Mouse (Mus musculus): ENCODE results near the gene Nbea. TPM values are rescaled to one million over a fixed set of nuclear protein-coding genes. Genes with fewer than 3 reads are reported as not detected.

Nbea gene
- total RNA-seq, 4 experiments from 2014 or later = 150 to 189 (median 170) TPM

- DNase-seq (ENCODE audit: low spot score in 2 of 2) = no peak
Observed at GRCm38 (mm10) chr3:55754981-55755608, 428.4 kb downstream of the Nbea start.

DNA sequence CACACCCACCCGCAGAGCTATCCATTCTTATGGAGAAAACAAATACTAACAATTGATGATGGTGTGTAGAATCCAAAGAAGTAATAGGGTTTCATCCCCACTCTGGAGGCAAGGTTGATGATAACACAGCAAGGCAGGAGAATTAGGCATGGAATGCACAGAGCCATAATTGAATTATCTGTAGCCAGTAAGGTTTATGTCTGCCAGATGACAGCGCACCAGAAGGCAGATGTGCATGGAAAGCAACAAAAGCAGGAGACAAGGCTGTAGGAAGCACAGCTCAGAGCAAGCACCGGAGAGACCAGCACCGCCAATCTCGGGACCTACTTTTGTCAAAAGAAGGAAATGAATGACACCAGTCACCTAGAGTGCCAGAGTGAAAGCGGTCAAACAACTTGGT is 429.6 kb downstream of the Nbea start:
- no peak for DNase-seq (ENCODE audit: low spot score in 2 of 2)

GRCm38 (mm10) chr3:55752558-55752957 is 430.9 kb downstream of the Nbea start:
- no peak for DNase-seq (ENCODE audit: low spot score in 2 of 2)

GRCm38 (mm10) chr3:55751363-55751762 is 432.1 kb downstream of the Nbea start:
- no peak for DNase-seq (ENCODE audit: low spot score in 2 of 2)

DNA sequence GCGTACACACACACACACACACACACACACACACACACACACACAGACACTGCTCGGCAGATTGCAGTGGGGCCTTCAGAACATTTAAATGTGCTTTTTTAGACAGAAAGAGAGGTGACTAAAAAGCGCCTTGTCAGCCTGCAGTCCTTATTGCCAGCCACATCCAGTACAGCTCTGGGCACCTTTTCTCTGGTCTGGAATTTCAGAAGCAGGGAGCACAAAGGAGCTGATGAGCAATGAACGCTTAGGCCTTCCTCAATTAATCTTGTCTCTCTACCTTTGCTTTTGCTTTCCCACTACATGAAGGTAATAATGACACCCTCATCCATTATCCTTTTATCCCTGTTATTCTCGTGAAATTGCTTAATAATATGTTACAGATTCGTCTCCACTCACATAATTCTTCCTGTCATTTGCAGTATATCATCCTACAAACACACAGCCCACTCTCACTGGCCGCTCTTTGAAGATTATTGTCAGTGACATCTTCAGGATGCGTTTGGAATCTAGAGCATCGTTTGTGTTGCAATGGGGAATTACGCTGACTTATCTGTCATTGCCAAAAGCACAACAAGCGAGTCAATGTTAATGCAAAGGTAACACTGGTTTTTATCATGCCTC is 432.9 kb downstream of the Nbea start:
- no peak for DNase-seq (ENCODE audit: low spot score in 2 of 2)

DNA sequence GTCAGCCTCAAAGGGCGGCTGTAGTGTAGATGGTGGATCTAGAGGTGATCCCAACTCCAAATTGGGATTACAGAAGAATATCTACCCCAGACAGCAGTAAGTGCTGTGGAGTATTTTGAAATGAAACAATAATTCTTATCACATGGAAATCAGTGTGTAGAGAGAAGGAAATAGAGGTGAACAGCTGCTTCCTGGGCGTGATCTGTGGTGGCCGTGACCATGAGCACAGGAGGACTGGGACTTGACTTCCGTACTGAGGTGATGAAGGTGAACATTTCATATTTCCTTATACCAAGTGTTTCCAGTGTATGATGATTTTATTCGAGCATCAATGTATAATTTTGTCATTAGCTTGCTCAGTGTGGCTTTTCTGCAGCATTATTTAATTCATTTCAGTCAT is 439.6 kb downstream of the Nbea start:
- no peak for DNase-seq (ENCODE audit: low spot score in 2 of 2)

DNA sequence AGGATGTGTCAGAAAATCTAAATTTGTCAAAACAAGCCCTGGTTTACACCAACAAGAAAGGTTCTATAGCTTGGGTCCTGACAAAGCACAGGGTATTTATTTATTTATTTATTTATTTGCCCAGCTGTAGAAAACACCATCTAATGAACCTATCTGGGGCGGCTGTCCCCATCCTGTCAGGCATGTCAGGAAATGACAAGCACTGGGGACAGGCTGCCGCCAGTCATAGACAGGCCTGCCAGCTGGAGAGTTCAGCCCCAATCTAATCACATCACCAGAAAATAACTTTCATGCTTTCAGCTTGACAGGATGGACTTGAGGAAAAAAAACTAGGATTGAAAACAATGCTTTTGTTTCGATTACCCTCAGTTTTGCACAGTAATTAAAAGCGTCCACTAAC is 440.8 kb downstream of the Nbea start:
- DNase-seq (ENCODE audit: low spot score in 2 of 2) = no peak

GRCm38 (mm10) chr3:55742218-55742617 is 441.3 kb downstream of the Nbea start:
- DNase-seq (ENCODE audit: low spot score in 2 of 2) = no peak

- no peak for DNase-seq (ENCODE audit: low spot score in 2 of 2)
Observed at GRCm38 (mm10) chr3:55741428-55741827, 442.1 kb downstream of the Nbea start.

DNA sequence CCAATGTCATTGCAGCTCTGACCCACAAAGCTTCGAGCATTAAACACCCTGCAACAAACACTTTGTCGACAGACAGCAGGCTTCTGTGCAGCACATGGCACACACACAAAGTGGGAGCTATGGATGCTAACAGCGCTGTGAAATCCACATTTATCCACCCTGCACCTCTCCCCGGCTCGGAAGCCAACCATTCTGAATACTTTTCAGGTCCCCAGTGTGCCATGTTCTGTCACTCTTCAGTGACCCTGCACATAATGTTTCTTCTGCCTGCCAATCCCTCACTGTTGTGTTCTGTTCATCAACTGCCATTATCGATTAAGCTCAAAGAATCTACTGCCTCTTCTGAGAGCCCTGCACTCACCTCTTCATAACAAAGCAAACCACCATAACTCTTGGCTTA is 449.8 kb downstream of the Nbea start:
- DNase-seq (ENCODE audit: low spot score in 2 of 2) = no peak

DNA sequence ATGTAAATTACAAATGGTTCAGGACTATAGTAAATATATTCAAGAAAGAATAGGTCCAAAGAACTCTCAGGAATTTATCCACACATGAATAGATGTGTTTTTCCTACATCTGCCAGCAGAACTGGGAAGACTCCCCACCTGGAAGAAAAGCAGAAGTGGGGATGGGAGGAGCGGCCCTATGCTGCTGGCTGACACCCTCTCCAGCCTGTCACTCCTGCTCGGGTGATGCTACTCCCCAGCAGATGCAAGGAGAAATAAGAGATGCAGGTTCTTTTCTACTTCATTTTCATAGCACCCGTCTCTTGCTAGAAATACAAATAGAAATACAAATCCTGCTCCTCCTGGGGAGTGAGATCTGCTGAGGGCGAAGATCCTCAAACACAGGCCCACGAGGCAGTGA is 453.0 kb downstream of the Nbea start:
- DNase-seq (ENCODE audit: low spot score in 2 of 2) = no peak

DNA sequence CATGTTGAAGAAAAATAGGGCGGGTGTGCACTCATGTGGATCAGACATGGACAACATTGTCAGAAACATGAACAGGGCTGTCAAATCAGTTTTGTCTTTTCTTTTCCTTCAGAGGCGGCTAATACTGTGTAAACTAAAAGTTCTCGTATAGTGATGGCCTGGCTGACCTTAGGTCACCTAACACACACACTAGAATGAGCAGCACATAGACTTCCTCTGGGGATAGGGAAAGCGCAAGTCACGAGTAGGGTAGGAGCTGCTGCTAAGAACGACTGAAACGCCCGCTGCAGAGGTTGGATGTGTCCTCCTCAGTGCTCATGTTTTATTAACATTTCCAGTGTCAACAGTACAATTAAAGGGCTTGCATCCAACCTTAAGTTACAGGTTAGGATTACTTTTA is 453.4 kb downstream of the Nbea start:
- DNase-seq (ENCODE audit: low spot score in 2 of 2) = no peak

DNA sequence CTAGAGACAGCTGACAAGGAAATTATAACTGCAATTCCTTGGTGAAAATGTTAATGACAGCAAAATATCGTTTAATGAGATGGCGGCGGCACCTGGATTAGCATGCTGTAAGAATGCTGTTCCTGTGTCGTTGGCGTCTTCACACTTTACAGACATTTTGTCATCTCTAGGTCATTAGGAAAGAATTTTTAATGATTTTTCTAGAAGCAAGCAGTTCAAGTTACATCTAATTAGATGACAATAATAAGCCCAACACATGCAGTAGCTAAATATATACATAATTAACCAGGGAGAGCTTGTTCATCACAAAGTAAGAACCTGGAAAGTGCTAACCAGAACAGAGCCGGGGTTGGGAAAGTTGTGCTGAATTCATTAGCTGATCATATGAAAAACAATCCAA is 469.2 kb downstream of the Nbea start:
- DNase-seq (ENCODE audit: low spot score in 2 of 2) = no peak

DNA sequence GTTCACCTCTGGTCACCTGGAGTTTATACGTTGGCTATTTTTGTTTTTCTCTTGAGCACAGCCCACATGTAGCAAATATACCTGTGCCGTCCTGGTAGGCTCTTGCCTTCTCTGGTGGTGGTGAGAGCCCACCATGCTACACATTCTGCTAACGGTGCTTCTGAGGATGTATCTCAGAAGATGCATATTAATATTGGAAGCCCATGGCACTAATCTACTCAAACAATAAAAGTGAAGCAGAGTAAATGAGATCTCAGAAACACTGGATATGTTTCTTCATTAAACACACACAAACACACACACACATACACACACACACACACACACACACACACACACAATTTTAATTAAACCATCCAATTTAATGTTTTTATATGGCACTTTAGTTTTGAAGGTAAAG is 469.6 kb downstream of the Nbea start:
- DNase-seq (ENCODE audit: low spot score in 2 of 2) = no peak

DNA sequence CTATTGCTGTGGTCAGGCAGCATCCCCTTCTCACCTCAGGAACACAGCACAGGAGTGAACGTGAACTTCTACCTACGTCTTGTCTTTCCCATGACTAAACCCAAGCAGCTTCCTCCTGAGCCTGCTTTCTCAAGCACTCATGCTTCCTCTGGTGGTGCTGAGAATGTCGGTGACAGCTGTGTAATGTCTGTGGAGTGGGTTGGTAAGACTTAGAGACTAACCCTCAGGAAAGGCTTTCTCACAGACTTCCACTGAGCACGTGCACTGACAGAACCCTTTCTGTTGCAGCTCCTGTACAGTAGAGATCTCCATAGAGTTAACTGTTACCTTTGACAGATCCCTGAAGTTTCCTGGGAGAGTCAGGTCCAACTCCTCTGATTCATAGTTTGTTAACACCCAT is 473.2 kb downstream of the Nbea start:
- no peak for DNase-seq (ENCODE audit: low spot score in 2 of 2)

DNA sequence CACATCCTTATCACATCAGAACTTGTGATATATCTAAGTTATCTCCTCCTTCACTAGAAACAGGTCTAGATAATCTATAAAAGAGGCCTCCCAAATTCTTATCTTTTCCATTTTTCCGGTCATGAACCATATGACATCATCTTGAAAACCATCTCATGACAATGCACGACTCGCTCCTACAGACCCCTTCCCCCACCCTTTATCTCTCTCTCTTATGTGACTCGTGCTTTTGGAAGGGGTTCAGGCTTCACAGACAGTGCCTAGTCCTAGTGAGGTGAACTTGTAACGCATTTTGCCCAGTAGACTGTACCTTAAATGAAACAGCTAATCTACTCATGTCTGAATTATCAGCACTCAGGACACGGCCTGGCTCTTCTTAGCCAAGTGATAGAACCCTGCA is 481.9 kb downstream of the Nbea start:
- DNase-seq (ENCODE audit: low spot score in 2 of 2) = no peak

DNA sequence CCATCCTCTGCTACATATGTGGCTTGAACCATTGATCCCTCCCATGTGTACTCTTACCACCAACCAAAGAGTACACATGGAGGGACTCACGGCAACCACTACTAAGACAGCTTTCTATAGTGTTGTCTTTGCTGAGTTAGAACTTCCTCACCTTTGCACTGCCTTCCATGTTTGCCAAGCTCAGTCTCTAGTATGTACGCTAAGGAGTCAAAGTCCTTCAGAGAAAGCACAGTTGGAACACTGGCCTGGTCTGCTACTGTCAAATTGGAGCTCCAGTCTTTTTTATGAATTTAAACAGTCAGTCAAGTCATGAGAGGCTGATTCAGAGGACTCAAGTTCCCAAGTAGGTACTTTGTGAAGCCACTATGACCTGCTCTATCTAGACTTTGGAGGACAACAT is 486.3 kb downstream of the Nbea start:
- no peak for DNase-seq (ENCODE audit: low spot score in 2 of 2)

DNA sequence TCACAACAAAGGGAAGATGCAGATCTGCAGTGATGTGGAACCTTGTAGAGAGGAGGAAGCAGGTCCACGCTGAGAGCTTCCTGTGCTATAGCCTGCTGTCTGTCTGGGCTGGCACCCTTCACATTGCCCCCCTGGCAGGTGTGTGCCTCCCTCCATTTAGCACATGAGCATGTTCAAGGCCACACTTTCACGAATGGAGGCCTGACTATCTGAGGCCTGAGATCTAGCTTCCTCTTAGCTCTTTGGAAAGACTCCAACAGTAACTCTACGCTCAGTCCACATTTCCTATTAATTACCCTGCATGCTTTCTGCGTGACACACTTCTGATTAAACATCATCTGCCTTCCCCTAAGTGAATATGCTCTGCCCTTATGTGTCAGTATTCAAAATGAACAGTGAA is 490.4 kb downstream of the Nbea start:
- DNase-seq (ENCODE audit: low spot score in 2 of 2) = no peak

DNA sequence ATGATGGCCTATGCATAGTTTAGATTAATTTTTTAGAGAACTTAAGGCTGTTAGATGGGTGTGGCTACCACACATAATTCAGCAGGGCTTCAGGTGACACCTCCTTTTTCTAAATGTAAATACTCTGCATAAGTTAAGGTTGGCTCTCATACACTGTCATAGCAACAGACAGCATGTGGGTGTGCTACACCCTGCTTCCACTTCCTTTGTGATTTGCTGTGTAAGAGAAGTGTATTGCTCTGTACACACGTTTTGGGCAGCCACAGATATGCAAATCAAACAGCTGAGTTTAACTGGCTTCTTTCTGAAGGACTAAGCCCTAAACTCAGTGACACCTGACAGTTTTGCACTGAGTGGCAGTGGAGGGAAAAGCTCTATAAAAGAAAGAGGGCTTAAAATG is 495.4 kb downstream of the Nbea start:
- no peak for DNase-seq (ENCODE audit: low spot score in 2 of 2)

GRCm38 (mm10) chr3:55686993-55687392 is 496.5 kb downstream of the Nbea start:
- DNase-seq (ENCODE audit: low spot score in 2 of 2) = no peak

DNA sequence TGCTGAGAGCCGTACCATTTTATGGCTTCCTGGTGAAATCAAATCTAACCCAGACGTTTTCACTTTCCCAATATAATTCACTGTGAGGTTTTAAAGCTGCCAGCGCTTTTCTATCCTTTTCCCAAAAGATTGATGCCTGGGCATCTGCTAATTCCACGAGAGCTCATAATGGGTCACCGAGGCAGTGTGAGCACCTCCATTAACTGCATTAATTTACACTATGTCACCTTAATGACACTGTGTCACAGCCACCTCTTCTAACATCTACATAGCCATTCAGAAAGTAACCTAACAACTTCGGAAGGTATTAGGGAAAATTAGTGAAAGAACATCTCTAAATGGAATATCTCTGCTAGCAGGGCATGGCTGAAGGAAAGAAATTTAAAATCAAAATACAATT is 497.9 kb downstream of the Nbea start:
- DNase-seq (ENCODE audit: low spot score in 2 of 2) = no peak

DNA sequence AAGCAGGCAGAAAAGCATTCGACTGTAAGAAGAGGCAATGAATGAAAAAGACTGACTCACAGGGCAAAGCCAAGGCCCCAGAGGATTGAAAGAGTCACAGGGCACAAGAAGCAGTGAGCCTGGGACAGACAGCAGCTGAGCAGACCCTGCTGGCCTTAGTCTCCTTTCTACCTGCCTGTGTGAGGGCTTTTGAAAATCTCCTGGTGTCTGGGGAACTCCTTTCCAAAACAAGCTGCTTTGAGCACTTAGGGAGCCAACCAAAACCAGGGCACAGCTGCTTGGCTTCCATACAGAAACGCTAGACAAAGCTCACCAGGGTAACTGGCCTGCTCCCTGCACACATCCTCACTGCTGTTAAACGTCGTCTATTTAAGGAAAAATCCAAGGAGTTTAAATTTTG is 498.6 kb downstream of the Nbea start:
- DNase-seq (ENCODE audit: low spot score in 2 of 2) = peak in 1 of 2 experiments; percentile 33

DNA sequence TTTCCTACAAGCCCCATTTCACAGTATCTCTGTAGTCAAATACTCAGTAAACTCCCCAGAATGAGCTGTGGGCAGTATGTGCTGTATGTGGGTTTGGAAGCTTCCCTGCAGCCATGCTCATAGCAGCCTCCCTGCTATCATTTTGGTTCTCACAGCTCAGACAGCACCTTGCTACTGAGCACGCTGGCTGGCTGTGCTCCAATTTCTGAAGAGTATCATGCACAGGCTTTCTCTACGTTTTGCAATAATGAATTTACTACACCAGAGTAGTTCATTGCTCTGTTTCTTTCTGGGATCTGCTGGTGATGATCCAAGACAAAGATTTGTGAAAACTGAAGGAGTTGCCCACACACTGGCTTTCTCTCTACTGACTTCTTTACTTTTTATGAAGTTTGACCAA is 505.8 kb downstream of the Nbea start:
- DNase-seq (ENCODE audit: low spot score in 2 of 2) = peak in 1 of 2 experiments; percentile 54

GRCm38 (mm10) chr3:55674185-55674584 is 509.3 kb downstream of the Nbea start:
- no peak for DNase-seq (ENCODE audit: low spot score in 2 of 2)

Data from left cerebral cortex, adult 8-10 months (tissue).